Mouse (Mus musculus) forebrain, embryonic 15.5 days (tissue): ENCODE measurements around the gene Cldn22. TPM values are rescaled to one million over a fixed set of nuclear protein-coding genes. Genes with fewer than 3 reads are reported as not detected.

ENCODE experiments used
- ATAC-seq: fragments of 200-750 bp; cut with Nextera tagmentation; replicated peaks from 2 replicates; pipeline ENCODE4 v1.8.0; 2017; ENCODE audit warnings: mild to moderate bottlenecking, moderate TSS enrichment, moderate library complexity
- H3K27ac ChIP-seq: fragments of 300-500 bp; sonication (generic); replicated peaks from 2 replicates; pipeline ENCODE4 v1.5.1; 2015; ENCODE audit warnings: mild to moderate bottlenecking, inconsistent platforms
- H3K27me3 ChIP-seq: fragments of 300-500 bp; sonication (generic); 2 replicates; pipeline ENCODE4 v1.6.1; 2015; ENCODE audit warnings: inconsistent platforms
- H3K36me3 ChIP-seq: fragments of 300-500 bp; sonication (generic); 2 replicates; pipeline ENCODE4 v1.6.1; 2015; ENCODE audit warnings: mild to moderate bottlenecking, inconsistent platforms
- H3K4me1 ChIP-seq: fragments of 300-500 bp; sonication (generic); 2 replicates; pipeline ENCODE4 v1.6.1; 2015; ENCODE audit warnings: inconsistent platforms
- H3K4me2 ChIP-seq: fragments of 300-500 bp; sonication (generic); replicated peaks from 2 replicates; pipeline ENCODE4 v1.6.1; 2015; ENCODE audit warnings: mild to moderate bottlenecking, inconsistent platforms
- H3K4me3 ChIP-seq: fragments of 300-500 bp; sonication (generic); 2 replicates; pipeline ENCODE4 v1.5.1; 2015; ENCODE audit warnings: mild to moderate bottlenecking, inconsistent platforms
- H3K9ac ChIP-seq: fragments of 300-500 bp; sonication (generic); replicated peaks from 2 replicates; pipeline ENCODE4 v1.6.1; 2015; ENCODE audit warnings: mild to moderate bottlenecking, inconsistent platforms
- H3K9me3 ChIP-seq: fragments of 300-500 bp; sonication (generic); 2 replicates; pipeline ENCODE4 v1.6.1; 2016; ENCODE audit warnings: inconsistent platforms
- WGBS: fragments of 180-500 bp; shearing (Covaris S2); methylation state at CpG from one replicate; pipeline ENCODE4 v1.1.7; 2015; ENCODE audit warnings: mixed read lengths; 5-methylcytosine and 5-hydroxymethylcytosine counted together
- polyA plus RNA-seq: library from polyadenylated mRNA; unstranded; fragments of >200 nt; fragmentation: Nextera tagmentation; extraction: Ambion mirVana; gene quantifications from 2 replicates; pipeline ENCODE4 v1.2.1, GENCODE M21; 2015

The Cldn22 gene
- polyA plus RNA-seq, result not detected in 2 replicates

DNA sequence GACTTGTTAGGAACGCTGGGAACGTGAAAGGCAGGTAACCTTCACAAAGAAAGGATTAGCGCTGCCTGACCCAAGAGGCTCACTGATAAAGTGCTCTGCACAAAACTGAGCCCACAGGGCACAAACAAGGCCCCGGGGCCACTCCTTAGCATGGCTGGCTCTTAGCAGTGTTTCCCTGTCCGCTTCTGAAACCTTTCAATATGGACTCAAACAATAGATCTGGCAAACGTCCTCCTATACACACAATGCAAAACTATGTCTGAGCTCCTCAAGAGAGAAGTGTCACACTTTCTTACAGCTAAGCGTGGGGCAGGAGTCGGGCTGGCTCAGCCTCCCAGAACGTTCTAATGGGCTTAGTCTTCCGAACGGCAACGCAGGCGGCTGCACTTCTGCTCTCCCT is at the start of gene Cldn22:
Cldn22 (plus strand) TSS at position 301 of the 400 bp plus-strand sequence.
- Histone ChIP-seq H3K4me1 (peaks cover 10% of the 10 kb centered on the region; the same call in 1 of the 2 replicates), H3K9ac (no peak within 1 kb of the TSS), H3K27ac (no peak within 1 kb of the TSS), H3K9me3 (no peaks in the 10 kb centered on the region), H3K36me3 (no peaks in the 10 kb centered on the region), H3K4me2 (0 out of 2 replicates have a peak within 1 kb of the TSS, but pooled peaks have one; percentile 5), H3K27me3 (no peaks in the 10 kb centered on the region), H3K4me3 (no peak within 1 kb of the TSS)
- 4% methylated on average over 13 of the region's 13 CpGs for WGBS
- no peak for ATAC-seq

DNA sequence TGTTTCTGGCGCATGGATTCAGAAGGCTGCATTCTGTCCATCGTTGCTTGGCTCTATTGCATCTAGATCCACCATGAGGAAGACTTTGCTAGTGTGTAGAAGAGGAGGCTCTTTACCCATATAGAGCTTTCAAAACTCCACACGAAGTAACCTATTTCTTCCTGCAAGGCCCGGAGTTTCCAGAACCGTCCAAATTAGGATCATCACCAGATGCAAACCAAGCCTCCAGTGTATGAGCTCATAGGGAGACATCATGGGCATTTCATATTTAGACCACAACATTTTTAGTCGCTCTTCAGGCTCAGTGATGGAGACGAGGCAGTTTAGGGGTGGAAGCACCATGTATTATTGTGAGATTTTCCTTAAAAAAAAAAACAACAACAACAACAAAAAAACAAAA is 46.9 kb upstream of the Cldn22 start:
- H3K27me3 ChIP-seq, result no peaks in the 10 kb centered on the region
- H3K4me3 ChIP-seq, result no peak overlapping the region
- no peaks in the 10 kb centered on the region for H3K4me1 ChIP-seq
- no peak overlapping the region for H3K27ac ChIP-seq
- H3K9ac ChIP-seq, result no peak overlapping the region
- no peaks in the 10 kb centered on the region for H3K36me3 ChIP-seq
- H3K4me2 ChIP-seq, result no peak overlapping the region
- ATAC-seq, result no peak
- H3K9me3 ChIP-seq, result no peaks in the 10 kb centered on the region
- 95% methylated on average over 7 of the region's 7 CpGs for WGBS

DNA sequence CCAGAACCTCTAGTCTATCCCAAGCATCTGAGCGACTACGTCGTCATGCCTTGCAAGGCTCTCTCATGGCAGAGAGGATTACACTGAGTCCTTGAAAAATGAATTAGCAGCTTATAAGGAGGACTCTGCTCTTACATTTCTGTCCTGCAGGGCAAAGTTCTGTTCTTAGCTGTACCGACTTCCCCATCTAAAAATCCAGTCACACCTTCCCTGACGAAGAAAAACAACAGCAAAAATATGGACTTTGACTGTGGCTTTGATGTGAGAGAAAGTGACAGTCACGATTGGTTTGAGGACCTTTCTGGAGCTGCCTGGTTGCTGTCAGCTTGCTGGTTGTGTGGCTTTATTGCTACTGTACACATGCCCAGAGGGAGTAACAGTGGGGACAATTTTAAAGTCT is 44.7 kb upstream of the Cldn22 start:
- H3K27me3 ChIP-seq, result no peaks in the 10 kb centered on the region
- H3K4me2 ChIP-seq, result no peak overlapping the region
- no peak for ATAC-seq
- no peak overlapping the region for H3K27ac ChIP-seq
- H3K9me3 ChIP-seq, result no peaks in the 10 kb centered on the region
- no peaks in the 10 kb centered on the region for H3K36me3 ChIP-seq
- WGBS, result 82% methylated on average over 6 of the region's 6 CpGs
- H3K4me3 ChIP-seq, result no peak overlapping the region
- no peak overlapping the region for H3K9ac ChIP-seq
- H3K4me1 ChIP-seq, result no peaks in the 10 kb centered on the region

DNA sequence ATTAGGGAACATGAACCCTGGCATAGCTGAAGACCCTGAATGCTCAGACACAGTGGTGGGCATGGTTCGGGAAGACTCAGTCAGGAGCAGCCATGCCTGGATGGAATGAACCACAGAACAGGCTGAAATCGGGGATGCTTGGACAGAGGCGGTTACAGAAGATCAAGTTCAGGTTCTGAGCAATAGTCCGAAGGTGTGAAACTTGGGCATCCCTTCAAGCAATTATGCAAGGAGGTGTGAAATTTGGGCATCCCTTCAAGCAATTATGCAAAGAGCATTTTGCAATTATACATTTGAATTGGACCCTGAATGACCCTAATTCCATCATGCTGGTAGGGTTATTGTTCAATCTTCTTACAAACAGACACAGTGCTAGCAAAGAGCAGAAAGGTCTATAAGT is 42.4 kb upstream of the Cldn22 start:
- H3K36me3 ChIP-seq, result no peaks in the 10 kb centered on the region
- no peak overlapping the region for H3K4me3 ChIP-seq
- H3K4me2 ChIP-seq, result no peak overlapping the region
- no peaks in the 10 kb centered on the region for H3K4me1 ChIP-seq
- 75% methylated on average over 4 of the region's 4 CpGs for WGBS
- H3K27me3 ChIP-seq, result no peaks in the 10 kb centered on the region
- no peaks in the 10 kb centered on the region for H3K9me3 ChIP-seq
- ATAC-seq, result no peak
- H3K9ac ChIP-seq, result no peak overlapping the region
- H3K27ac ChIP-seq, result no peak overlapping the region

DNA sequence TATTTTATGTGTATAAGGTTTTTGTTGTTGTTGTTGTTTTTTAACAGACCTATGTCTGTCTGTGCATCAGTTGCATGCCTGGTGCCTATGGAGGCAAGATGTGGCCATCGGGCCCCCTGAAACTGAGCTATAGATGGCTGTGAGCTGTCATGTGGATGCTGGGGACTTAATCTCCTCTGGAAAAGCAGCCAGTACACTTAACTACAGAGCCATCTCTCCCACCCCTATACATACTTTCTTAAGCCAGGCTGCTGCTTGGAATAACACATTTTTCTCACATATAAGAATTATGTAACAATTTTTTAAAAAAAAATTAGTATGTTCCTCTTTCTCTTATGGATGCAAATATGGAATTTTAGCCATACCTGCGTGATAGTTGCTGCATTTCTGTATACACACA is 40.7 kb upstream of the Cldn22 start:
- 89% methylated on average over 2 of the region's 2 CpGs for WGBS
- no peaks in the 10 kb centered on the region for H3K36me3 ChIP-seq
- H3K27ac ChIP-seq, result no peak overlapping the region
- H3K27me3 ChIP-seq, result no peaks in the 10 kb centered on the region
- no peak overlapping the region for H3K4me3 ChIP-seq
- no peak overlapping the region for H3K9ac ChIP-seq
- ATAC-seq, result no peak
- no peaks in the 10 kb centered on the region for H3K9me3 ChIP-seq
- no peak overlapping the region for H3K4me2 ChIP-seq
- H3K4me1 ChIP-seq, result no peaks in the 10 kb centered on the region

DNA sequence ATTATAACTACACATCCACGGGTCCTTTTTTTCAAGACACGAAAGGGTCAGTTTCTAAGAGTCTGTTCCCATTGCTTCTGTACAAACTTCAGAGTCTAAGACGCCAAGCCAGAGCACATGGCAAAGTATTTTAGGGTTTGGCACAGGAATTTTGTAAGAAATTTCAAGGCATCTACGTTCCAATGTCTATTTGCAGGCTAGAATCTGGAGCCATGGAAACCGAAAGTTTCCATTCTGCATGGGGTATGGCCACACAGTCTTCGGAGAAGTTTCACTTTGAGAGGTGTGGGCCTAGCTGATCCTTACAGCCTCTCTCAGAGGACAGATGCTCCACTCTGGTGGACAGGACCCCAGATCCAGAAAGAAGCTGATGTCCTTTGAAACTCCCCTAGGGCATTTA is 40.3 kb upstream of the Cldn22 start:
- H3K4me2 ChIP-seq, result no peak overlapping the region

DNA sequence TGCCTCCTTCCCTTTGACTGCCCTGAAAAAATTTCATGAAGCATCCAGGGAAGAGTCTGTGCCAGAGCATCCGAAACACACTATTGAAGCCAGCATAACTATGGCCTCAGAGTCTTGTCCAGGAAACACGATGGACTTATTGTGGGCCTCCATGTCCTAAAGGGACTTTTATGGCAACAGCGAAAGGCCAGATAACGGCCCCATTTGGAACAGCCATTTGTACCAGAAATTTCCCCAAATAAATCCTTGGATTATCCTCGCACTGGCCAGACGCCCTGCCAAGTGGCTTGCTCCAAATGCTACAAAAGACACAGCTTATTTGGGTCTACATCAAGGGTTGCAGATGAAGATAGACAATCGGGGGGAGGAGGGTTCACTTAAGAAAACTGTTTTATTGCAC is 39.8 kb upstream of the Cldn22 start:
- Histone ChIP-seq H3K27me3 (no peaks in the 10 kb centered on the region), H3K4me1 (no peaks in the 10 kb centered on the region), H3K4me2 (no peak overlapping the region), H3K4me3 (no peak overlapping the region), H3K9me3 (no peaks in the 10 kb centered on the region), H3K36me3 (no peaks in the 10 kb centered on the region), H3K9ac (no peak overlapping the region), H3K27ac (no peak overlapping the region)
- 80% methylated on average over 7 of the region's 7 CpGs for WGBS
- no peak for ATAC-seq

More for the DNA sequence above, 40.3 kb upstream of the Cldn22 start:
- Histone ChIP-seq H3K9me3 (no peaks in the 10 kb centered on the region), H3K9ac (no peak overlapping the region), H3K27me3 (no peaks in the 10 kb centered on the region), H3K4me1 (no peaks in the 10 kb centered on the region), H3K4me3 (no peak overlapping the region), H3K36me3 (no peaks in the 10 kb centered on the region), H3K27ac (no peak overlapping the region)
- 89% methylated on average over 6 of the region's 6 CpGs for WGBS
- ATAC-seq, result no peak

DNA sequence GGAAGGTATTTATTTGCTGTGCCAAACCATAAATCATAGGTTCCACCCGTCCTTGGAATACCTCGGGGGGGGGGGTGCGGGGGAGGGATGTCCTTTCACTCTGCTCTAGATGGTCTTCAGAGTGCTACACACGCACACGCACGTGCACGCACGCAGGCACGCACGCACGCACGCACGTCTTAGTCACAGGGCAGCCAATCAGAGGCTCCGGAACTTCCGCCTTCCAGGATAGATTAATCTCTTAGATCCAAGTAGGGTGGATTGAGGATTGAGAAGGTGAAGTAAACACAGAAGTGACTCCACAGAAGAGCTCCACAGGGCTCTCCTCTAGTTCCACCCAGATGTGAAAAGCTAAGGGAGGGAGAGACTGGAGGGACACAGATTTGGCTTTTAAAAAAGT is 38.0 kb upstream of the Cldn22 start:
- H3K27ac ChIP-seq, result no peak overlapping the region
- 99% methylated on average over 15 of the region's 15 CpGs for WGBS

DNA sequence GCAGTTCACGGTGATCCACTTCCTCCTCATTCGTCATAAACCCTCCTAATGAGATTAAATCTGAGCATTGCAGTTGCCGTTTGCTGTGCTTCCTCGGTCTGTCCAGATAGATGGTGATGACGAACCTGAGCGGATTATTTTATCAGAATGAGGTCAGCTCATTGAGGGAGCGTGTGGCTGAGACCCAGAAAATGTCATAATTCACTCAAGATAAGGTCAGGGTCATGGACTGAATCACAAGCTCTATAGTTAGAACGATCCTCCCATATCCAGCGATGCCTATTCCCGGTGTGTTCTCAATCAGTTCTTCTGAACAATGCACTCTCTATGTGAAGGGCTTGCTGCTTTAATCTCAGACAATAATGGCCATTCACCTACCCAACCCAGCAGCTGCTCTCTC is 36.6 kb upstream of the Cldn22 start:
- Histone ChIP-seq H3K27ac (no peak overlapping the region), H3K9ac (no peak overlapping the region), H3K4me1 (no peaks in the 10 kb centered on the region), H3K36me3 (no peaks in the 10 kb centered on the region), H3K27me3 (no peaks in the 10 kb centered on the region), H3K4me2 (0 out of 2 replicates have a peak overlapping the region, but pooled peaks have one; percentile 12), H3K9me3 (no peaks in the 10 kb centered on the region), H3K4me3 (no peak overlapping the region)
- WGBS, result 27% methylated on average over 10 of the region's 10 CpGs
- no peak for ATAC-seq

More for the DNA sequence above, 38.0 kb upstream of the Cldn22 start:
- no peaks in the 10 kb centered on the region for H3K27me3 ChIP-seq
- no peaks in the 10 kb centered on the region for H3K9me3 ChIP-seq
- no peaks in the 10 kb centered on the region for H3K4me1 ChIP-seq
- H3K4me3 ChIP-seq, result no peak overlapping the region
- no peak for ATAC-seq
- no peaks in the 10 kb centered on the region for H3K36me3 ChIP-seq
- H3K4me2 ChIP-seq, result no peak overlapping the region
- no peak overlapping the region for H3K9ac ChIP-seq

DNA sequence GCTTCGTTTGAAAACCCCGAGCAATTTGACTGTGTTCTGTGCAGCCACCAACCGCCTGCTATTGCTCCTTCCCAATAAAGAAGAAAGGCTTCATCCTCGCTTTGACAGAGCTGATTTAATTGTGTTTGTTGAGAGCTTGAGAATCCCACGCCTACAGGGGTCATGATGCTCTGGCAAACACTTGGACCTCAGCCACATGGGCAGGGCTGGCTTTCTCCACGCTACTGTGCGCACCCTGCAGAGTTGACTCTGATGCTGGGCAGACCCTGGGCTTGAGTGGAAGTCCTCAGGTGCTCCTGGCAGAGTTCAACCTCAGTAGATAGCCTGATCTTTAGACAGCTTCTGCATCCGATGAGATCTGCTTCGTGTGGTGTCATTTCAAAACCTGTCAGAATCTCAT is 32.3 kb upstream of the Cldn22 start:
- ATAC-seq, result no peak
- H3K27ac ChIP-seq, result no peak overlapping the region
- H3K9me3 ChIP-seq, result no peaks in the 10 kb centered on the region
- H3K4me1 ChIP-seq, result no peaks in the 10 kb centered on the region
- no peaks in the 10 kb centered on the region for H3K27me3 ChIP-seq
- H3K36me3 ChIP-seq, result no peaks in the 10 kb centered on the region
- no peak overlapping the region for H3K4me3 ChIP-seq
- no peak overlapping the region for H3K9ac ChIP-seq
- H3K4me2 ChIP-seq, result no peak overlapping the region
- WGBS, result 53% methylated on average over 9 of the region's 9 CpGs

DNA sequence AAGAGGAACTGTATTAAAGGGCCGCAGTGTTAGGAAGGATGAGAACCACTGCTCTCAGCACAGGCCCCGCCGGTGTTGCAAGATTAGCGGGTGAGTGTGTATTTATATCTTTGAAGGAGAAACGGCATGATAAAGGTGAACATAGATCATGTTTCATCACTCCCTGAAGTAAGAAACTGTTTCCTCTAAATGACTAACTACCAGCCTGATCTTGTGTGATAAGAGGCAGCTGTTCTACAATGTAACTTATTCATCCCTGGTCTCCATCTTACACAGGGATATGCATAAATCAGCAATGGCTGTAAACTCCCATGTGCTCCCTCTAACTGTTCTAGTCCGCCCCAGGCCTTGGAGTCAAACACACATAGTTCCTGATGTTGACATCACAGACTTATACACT is 24.8 kb upstream of the Cldn22 start:
- Histone ChIP-seq H3K27ac (no peak overlapping the region), H3K9ac (no peak overlapping the region), H3K4me1 (no peaks in the 10 kb centered on the region), H3K4me2 (no peak overlapping the region), H3K27me3 (no peaks in the 10 kb centered on the region), H3K36me3 (no peaks in the 10 kb centered on the region), H3K9me3 (no peaks in the 10 kb centered on the region), H3K4me3 (no peak overlapping the region)
- no peak for ATAC-seq
- 93% methylated on average over 6 of the region's 6 CpGs for WGBS

DNA sequence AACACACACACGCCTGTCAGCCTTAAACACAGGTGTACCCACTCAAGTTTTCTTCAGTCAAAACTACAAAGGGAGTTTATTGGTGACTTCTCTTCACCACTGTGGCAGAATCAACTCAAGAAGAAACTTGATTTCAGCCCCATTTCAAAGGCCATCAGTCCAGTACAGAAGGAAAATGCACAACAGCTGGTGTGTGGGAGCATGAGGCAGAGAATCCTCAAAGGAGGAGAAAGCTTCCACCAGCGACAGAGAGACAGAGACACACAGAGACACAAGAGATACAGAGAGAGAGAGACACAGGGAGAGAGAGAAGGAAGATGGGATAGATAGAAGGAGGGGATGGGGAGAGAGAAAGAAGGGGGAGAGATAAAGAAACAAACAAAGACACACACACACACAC is 21.9 kb upstream of the Cldn22 start:
- no peaks in the 10 kb centered on the region for H3K27me3 ChIP-seq
- WGBS, result 85% methylated on average over 2 of the region's 2 CpGs
- no peaks in the 10 kb centered on the region for H3K36me3 ChIP-seq
- H3K9me3 ChIP-seq, result no peaks in the 10 kb centered on the region
- no peak overlapping the region for H3K4me3 ChIP-seq
- H3K4me2 ChIP-seq, result no peak overlapping the region
- H3K4me1 ChIP-seq, result no peaks in the 10 kb centered on the region
- no peak overlapping the region for H3K27ac ChIP-seq
- H3K9ac ChIP-seq, result no peak overlapping the region
- no peak for ATAC-seq

DNA sequence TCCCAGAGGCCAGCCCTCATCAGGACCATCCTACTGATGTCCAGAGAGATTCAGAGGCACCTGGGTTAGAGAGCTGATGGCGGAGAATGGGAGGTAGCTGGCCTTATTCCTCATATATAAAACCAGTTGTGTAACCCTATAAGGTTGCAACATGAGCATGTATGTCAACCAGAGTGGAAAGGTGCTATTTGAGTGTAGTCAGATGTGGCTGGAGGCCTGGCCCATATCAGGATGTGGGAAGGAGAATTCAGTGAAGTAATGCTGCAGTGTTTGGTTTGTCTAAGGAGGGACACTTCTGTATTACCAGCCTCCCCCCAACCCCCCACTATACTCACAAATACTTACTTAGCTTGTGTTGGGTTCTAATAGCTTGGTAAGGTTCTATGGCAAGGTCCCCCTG is 20.0 kb upstream of the Cldn22 start:
- no peaks in the 10 kb centered on the region for H3K4me1 ChIP-seq
- 72% methylated on average over 1 of the region's 1 CpGs for WGBS
- H3K27ac ChIP-seq, result no peak overlapping the region
- no peaks in the 10 kb centered on the region for H3K27me3 ChIP-seq
- H3K9ac ChIP-seq, result no peak overlapping the region
- no peak overlapping the region for H3K4me3 ChIP-seq
- H3K9me3 ChIP-seq, result no peaks in the 10 kb centered on the region
- H3K4me2 ChIP-seq, result no peak overlapping the region
- H3K36me3 ChIP-seq, result no peaks in the 10 kb centered on the region
- no peak for ATAC-seq
